Mouse (Mus musculus): ENCODE results near the gene Krtap5-2. TPM values are rescaled to one million over a fixed set of nuclear protein-coding genes. Genes with fewer than 3 reads are reported as not detected.
"Not testable (repeated sequence)": the region's sequence is repeated elsewhere in the genome, so short reads cannot be mapped to it uniquely, and the experiment has no call there.

Gene Krtap5-2
- total RNA-seq (2021), result not detected
- long read RNA-seq, experiment 1, result 0 reads
- long read RNA-seq, experiment 2, result 0 reads

DNA sequence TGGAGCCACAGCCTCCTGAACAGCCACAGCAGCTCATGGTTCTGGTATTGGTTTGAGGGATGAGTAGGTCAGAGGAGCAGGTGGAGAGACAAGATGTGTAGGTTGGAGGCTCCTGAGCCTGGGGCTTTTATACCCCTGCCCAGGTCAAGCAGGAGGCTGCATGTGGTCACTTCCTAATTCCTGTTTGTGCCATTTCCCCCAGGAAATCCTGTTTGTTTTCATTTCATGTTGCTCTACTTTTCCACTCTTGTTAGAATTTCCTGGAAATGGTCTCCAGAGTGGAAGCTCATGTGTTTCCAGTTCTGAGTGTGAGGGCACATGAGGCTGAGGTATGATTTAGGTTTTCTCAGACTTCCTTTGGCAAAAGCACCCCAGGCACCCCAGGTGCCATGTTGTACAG lies at the start of gene Krtap5-2:
Krtap5-2 (minus strand) TSS at position 101 of the 400 bp plus-strand sequence.
- DNase-seq; intact Hi-C loops (cut with DNase I): not testable (repeated sequence)

DNA sequence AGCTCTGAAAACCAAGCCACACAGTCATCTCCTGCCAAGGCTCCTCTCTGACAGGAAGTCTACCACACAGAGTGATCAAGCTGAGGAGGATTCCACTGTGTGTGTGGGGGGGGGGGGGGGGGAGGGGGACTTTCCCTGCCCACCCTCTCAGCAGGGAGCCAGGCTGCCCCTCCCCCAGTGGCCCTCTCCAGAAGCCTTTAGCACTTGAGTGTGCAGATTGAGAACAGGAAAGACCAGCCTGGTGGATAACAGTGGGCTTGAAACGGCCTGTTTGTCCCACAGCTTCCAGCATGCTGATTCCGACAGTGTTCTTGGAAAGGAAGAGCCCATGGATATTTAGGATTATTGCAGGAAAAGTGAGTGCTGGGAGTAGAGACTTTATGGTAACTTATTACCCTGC lies 48.7 kb upstream of the Krtap5-2 start:
- no peak for DNase-seq
- intact Hi-C loops (cut with DNase I), result no loop called here

GRCm38 (mm10) chr7:142212136-142212535 lies 36.3 kb upstream of the Krtap5-2 start:
- intact Hi-C loops (cut with DNase I), result not testable (repeated sequence)

GRCm38 (mm10) chr7:142211559-142211958 lies 35.8 kb upstream of the Krtap5-2 start, which contains the start of gene Gm7579:
Gene Gm7579, plus strand, starts transcription at chr7:142211859.
- no peak for DNase-seq
- intact Hi-C loops (cut with DNase I), result no loop called here

More at GRCm38 (mm10) chr7:142212136-142212535, 36.3 kb upstream of the Krtap5-2 start:
- not testable (repeated sequence) for DNase-seq

DNA sequence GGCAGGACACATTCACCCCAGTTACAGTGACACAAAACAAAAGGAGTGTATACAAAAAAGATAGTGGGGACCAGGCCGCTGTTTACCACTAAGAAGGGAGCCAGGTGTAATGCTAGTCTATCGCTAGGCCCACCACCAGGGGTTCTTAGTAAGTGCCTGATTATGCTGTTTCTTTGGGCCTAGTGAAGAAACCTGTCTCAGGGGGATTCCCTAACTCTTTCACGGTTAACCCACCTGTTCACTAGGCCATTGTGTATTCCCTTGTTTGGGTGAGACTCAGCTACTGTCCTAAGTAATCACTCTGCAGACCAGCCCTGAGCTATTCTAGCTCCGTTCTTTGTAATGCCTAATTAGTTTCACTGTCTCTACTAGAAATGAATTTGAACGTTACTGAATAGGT lies 31.1 kb upstream of the Krtap5-2 start:
- DNase-seq; intact Hi-C loops (cut with DNase I): not testable (repeated sequence)

DNA sequence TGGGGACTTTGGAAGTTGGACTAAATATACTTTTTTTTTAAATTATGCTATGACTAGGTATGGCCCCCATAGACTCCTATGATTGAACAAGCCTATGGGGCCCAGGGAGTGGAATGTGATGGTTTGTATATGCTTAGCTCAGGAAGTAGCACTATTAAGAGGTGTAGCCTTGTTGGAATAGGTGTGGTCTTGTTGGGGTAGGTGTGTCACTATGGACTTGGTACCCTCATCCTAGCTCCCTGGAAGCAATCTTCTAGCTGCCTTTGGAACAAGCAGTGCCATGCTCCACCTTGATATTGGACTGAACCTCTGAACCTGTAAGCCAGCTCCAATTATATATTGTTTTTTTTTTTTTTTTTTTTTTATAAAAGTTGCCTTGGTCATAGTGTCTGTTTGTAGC lies 29.7 kb upstream of the Krtap5-2 start:
- intact Hi-C loops (cut with DNase I), result no loop called here
- no peak for DNase-seq

DNA sequence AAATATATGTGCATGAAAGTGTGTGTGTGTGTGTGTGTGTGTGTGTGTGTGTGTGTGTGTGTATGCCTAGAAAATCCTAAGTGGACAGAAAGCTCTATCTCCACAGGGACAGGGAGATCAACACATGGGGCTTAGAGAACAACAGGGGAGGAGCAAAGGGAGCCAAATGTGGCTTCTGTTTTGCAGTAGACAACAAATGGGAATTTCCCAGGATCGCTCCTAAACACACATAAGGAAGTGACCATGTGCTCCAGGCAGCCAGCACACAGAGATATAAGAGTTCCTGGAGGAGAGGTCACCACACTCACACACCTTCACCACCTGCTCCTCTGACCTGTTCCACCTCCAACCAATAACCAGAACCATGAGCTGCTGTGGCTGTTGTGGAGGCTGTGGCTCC lies 25.3 kb upstream of the Krtap5-2 start, which contains the start of gene Krtap5-3:
Krtap5-3 (plus strand) TSS at position 301 of the 400 bp plus-strand sequence.
- DNase-seq, result no peak
- intact Hi-C loops (cut with DNase I), result no loop called here

GRCm38 (mm10) chr7:142198748-142199147 lies 22.9 kb upstream of the Krtap5-2 start:
- intact Hi-C loops (cut with DNase I), result no loop called here

GRCm38 (mm10) chr7:142190289-142190688 lies 14.5 kb upstream of the Krtap5-2 start, which contains the start of gene Gm10153:
Gene Gm10153, minus strand, starts transcription at chr7:142190389.
- intact Hi-C loops (cut with DNase I), result no loop called here
- DNase-seq, result no peak

More at GRCm38 (mm10) chr7:142198748-142199147, 22.9 kb upstream of the Krtap5-2 start:
- no peak for DNase-seq

DNA sequence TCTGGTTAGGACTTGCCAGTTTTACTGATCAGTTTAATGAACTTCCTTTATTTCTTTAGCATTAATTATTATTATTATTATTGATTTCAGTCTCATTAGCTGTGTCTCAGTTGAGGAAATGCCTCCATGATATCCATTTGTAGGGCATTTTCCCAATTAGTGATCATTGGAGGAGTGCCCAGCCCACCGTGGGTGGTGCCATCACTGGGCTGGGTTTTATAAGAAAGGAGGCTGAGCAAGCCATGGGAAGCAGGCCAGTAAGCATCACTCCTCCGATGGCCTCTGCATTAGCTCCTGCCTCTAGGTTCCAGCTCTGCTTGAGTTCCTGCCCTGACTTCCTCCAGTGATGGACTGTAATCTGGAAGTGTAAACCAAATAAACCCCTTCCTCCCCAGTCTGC lies 12.4 kb upstream of the Krtap5-2 start:
- intact Hi-C loops (cut with DNase I), result no loop called here
- no peak for DNase-seq

DNA sequence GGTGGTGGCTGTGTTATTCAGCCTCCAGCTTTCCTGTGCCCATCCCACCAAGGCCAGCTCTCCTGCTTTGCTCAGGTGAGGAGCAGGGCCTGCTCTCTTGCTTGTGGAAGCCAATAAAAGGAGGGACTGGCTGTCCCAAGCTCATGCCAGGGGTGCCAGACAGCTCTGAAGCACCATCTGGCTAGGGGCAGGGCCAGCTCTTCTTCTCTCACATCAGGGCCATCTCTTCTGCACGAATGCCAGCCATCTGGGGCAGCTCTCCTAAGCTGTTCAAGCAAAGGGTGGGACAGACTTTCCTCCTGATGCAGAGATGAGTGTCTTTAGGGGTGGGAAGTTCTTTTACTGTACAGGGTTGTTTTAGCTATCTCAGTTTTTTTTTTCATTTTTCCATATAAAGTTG lies 5.2 kb upstream of the Krtap5-2 start:
- intact Hi-C loops (cut with DNase I), result no loop called here
- DNase-seq, result no peak

- DNase-seq, result no peak
- intact Hi-C loops (cut with DNase I), result no loop called here
Observed at GRCm38 (mm10) chr7:142178685-142179084, 2.9 kb upstream of the Krtap5-2 start.

DNA sequence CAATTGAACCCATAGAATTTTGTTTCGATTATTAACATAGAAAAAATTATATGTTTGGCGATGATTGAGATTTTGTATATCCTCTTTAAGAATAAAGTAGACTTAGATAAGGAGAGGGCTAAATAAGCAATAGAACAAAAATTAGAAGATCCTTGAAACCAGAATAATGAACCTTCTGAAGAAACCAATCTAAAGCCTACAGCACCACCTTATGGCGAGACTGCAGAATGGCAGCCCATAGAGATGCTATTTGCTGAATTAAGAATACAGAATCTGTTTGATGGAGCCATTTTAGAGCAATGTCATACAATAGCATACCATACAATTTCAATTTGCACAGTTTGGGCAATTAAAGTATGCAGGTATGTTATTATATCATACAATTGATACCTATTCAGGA lies 6.0 kb downstream of the Krtap5-2 start:
- intact Hi-C loops (cut with DNase I), result no loop called here
- DNase-seq, result no peak

- intact Hi-C loops (cut with DNase I); DNase-seq: not testable (repeated sequence)
Observed at GRCm38 (mm10) chr7:142165639-142166038, 10.2 kb downstream of the Krtap5-2 start, which contains the start of gene Gm4553. Gene Gm4553, minus strand, starts transcription at chr7:142165739.

GRCm38 (mm10) chr7:142159366-142159765 lies 16.4 kb downstream of the Krtap5-2 start:
- DNase-seq, result no peak
- intact Hi-C loops (cut with DNase I), result no loop called here

DNA sequence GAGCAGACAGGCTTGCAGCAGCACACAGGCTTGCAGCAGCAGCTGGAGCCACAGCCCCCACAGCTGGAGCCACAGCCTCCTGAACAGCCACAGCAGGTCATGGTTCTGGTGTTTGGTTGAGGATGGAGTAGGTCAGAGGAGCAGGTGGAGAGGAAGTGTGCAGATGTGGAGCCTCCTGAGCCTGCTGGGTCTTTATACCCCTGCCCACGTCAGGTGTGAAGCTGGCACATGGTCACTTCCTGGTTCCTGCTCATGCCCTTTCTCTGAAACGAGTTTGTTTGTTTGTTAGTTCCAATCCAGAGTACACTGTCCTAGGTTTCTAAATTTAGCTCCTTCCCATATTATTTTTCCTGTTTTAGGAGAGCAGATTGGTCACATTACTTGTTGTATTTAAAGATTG lies 18.8 kb downstream of the Krtap5-2 start, which contains the start of gene Gm29735:
Gm29735 (minus strand) TSS at position 101 of the 400 bp plus-strand sequence.
- DNase-seq; intact Hi-C loops (cut with DNase I): not testable (repeated sequence)

GRCm38 (mm10) chr7:142155308-142155707 lies 20.5 kb downstream of the Krtap5-2 start:
- DNase-seq, result no peak
- intact Hi-C loops (cut with DNase I), result no loop called here

GRCm38 (mm10) chr7:142152191-142152590 lies 23.6 kb downstream of the Krtap5-2 start:
- intact Hi-C loops (cut with DNase I), result no loop called here
- DNase-seq, result no peak

GRCm38 (mm10) chr7:142148633-142149032 lies 27.2 kb downstream of the Krtap5-2 start:
- DNase-seq, result no peak

DNA sequence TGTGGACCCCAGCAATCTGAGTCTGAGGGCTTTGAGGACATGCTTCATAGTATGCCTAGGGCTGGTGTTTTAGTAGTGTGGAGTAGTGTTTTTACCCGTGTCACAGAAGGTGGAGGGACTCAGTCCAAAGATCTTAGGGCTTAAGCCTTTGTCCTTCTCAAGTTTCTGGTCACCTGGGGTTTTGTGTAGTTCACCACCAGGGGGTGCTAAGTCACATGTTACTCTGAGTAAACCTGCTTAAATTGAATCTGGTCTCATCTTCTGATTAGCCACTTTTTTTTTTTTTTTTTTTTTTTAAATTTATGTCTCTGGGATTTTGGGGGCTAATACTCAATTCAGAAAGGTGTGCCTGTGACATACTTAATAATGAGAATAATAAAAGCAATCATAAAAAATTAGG lies 29.8 kb downstream of the Krtap5-2 start:
- DNase-seq, result no peak
- intact Hi-C loops (cut with DNase I), result loop anchor here (1.0 kb wide), 1 partner anchor 104 kb away; no protein-coding TSS in a partner anchor

More at GRCm38 (mm10) chr7:142148633-142149032, 27.2 kb downstream of the Krtap5-2 start:
- intact Hi-C loops (cut with DNase I), result no loop called here

DNA sequence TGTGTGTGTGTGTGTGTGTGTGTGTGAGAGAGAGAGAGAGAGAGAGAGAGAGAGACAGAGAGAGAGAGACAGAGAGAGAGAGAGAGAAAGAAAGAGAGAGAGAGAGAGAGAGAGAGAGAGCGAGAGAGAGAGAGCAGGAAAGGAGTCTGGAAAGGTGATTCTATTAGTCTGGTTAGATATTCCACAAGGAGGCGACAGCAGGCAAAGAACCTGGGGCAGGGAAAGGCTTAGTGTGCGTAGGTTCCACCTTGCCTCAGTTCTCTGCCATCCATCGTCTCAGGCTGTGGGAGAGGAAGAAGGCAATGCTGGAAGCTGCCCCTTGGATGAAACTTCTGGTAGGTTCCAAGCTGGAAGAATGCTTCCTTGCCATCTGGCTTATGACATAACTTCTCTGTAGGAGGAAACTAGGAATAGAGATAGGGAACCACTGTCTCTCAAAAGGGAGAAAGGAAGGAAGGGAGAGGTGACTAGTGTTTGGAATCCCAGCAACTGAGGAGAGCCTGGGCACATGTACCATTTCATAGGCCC lies 30.3 kb downstream of the Krtap5-2 start:
- intact Hi-C loops (cut with DNase I), result no loop called here
- no peak for DNase-seq

- no peak for DNase-seq
- intact Hi-C loops (cut with DNase I), result no loop called here
Observed at GRCm38 (mm10) chr7:142144507-142144906, 31.3 kb downstream of the Krtap5-2 start, which contains the start of gene Gm45337. Gene Gm45337, minus strand, starts transcription at chr7:142144607.
